Mouse (Mus musculus) stomach, embryonic 14.5 days (tissue): ENCODE measurements around the gene Ankrd45. TPM values are rescaled to one million over a fixed set of nuclear protein-coding genes. Genes with fewer than 3 reads are reported as not detected.

Source experiments
- ATAC-seq: fragments of 200-750 bp; cut with Nextera tagmentation; 2 replicates; pipeline ENCODE4 v1.8.0; 2017; ENCODE audit warnings: low read depth, moderate TSS enrichment; ENCODE audit not compliant: insufficient number of reproducible peaks, insufficient read depth, low FRiP score
- H3K27ac ChIP-seq: fragments of 300-500 bp; sonication (generic); 2 replicates; pipeline ENCODE4 v1.5.1; 2014; ENCODE audit warnings: mild to moderate bottlenecking, low read length, moderate library complexity, mixed read lengths
- H3K27me3 ChIP-seq: fragments of 300-500 bp; sonication (generic); 2 replicates; pipeline ENCODE4 v1.6.1; 2014; ENCODE audit warnings: low read length, control low read depth, mixed read lengths; ENCODE audit not compliant: control insufficient read depth, insufficient read depth
- H3K36me3 ChIP-seq: fragments of 300-500 bp; sonication (generic); 2 replicates; pipeline ENCODE4 v1.6.1; 2014; ENCODE audit warnings: mild to moderate bottlenecking, control low read depth, low read length, moderate library complexity, mixed read lengths; ENCODE audit not compliant: control insufficient read depth, insufficient read depth
- H3K4me1 ChIP-seq: fragments of 300-500 bp; sonication (generic); 2 replicates; pipeline ENCODE4 v1.6.1; 2014; ENCODE audit warnings: low read length, control low read depth, mixed read lengths; ENCODE audit not compliant: control insufficient read depth, insufficient read depth
- H3K4me2 ChIP-seq: fragments of 300-500 bp; sonication (generic); replicated peaks from 2 replicates; pipeline ENCODE4 v1.6.1; 2014; ENCODE audit warnings: low read depth, low read length, control low read depth
- H3K4me3 ChIP-seq: fragments of 300-500 bp; sonication (generic); 2 replicates; pipeline ENCODE4 v1.5.1; 2014; ENCODE audit warnings: low read depth, low read length, control low read depth
- H3K9ac ChIP-seq: fragments of 300-500 bp; sonication (generic); replicated peaks from 2 replicates; pipeline ENCODE4 v1.6.1; 2014; ENCODE audit warnings: low read depth, mild to moderate bottlenecking, control low read depth, low read length, moderate library complexity, mixed read lengths
- H3K9me3 ChIP-seq: fragments of 300-500 bp; sonication (generic); 2 replicates; pipeline ENCODE4 v1.6.1; 2016; ENCODE audit warnings: low read depth, low read length, control low read depth; ENCODE audit not compliant: control insufficient read depth
- WGBS: fragments of 180-500 bp; shearing (Covaris S2); extraction: QIAGEN DNeasy Blood & Tissue Kit; methylation state at CpG from one replicate; pipeline ENCODE4 v1.1.7; 2014; 5-methylcytosine and 5-hydroxymethylcytosine counted together
- polyA plus RNA-seq: library from polyadenylated mRNA; unstranded; fragments of >200 nt; fragmentation: Nextera tagmentation; extraction: Ambion mirVana; gene quantifications from 2 replicates; pipeline ENCODE4 v1.2.1, GENCODE M21; 2014

Gene Ankrd45
- 1.6 and 1.9 TPM in 2 replicates for polyA plus RNA-seq

GRCm38 (mm10) chr1:161142531-161143159 is at the start of gene Ankrd45:
TSS of gene Ankrd45 (plus strand) at chr1:161142691.
- 3% methylated on average over 33 of the region's 33 CpGs for WGBS
- H3K9ac ChIP-seq, result 0 out of 2 replicates have a peak within 1 kb of the TSS, but pooled peaks have one; percentile 28

GRCm38 (mm10) chr1:161099721-161100405 is 42.6 kb upstream of the Ankrd45 start:
- Histone ChIP-seq H3K9me3 (no peaks in the 10 kb centered on the region), H3K4me2 (no peak overlapping the region), H3K27ac (no peak overlapping the region), H3K27me3 (no peaks in the 10 kb centered on the region), H3K4me1 (no peaks in the 10 kb centered on the region), H3K4me3 (no peak overlapping the region), H3K9ac (no peak overlapping the region), H3K36me3 (peaks cover 23% of the 10 kb centered on the region)
- no peak for ATAC-seq
- 90% methylated on average over 4 of the region's 4 CpGs for WGBS

More at GRCm38 (mm10) chr1:161142531-161143159, at the start of gene Ankrd45:
- Histone ChIP-seq H3K4me2 (peak within 1 kb of the TSS; percentile 83), H3K27me3 (no peaks in the 10 kb centered on the region), H3K27ac (no peak within 1 kb of the TSS), H3K4me1 (peaks cover 3% of the 10 kb centered on the region; the same call in 1 of the 2 replicates), H3K36me3 (no peaks in the 10 kb centered on the region), H3K4me3 (peak within 1 kb of the TSS; percentile 38), H3K9me3 (no peaks in the 10 kb centered on the region)
- ATAC-seq, result peak; percentile 91

GRCm38 (mm10) chr1:161103842-161104241 is 38.6 kb upstream of the Ankrd45 start:
- Histone ChIP-seq H3K4me1 (no peaks in the 10 kb centered on the region), H3K4me2 (no peak overlapping the region), H3K9me3 (no peaks in the 10 kb centered on the region), H3K4me3 (no peak overlapping the region), H3K36me3 (peaks cover 24% of the 10 kb centered on the region), H3K9ac (no peak overlapping the region), H3K27me3 (no peaks in the 10 kb centered on the region), H3K27ac (no peak overlapping the region)
- no peak for ATAC-seq
- 67% methylated on average over 1 of the region's 1 CpGs for WGBS

- no peak overlapping the region for H3K27ac ChIP-seq
- no peak for ATAC-seq
- 85% methylated on average over 8 of the region's 8 CpGs for WGBS
Measured at GRCm38 (mm10) chr1:161109216-161109615, 33.3 kb upstream of the Ankrd45 start.

GRCm38 (mm10) chr1:161114591-161114990 is 27.9 kb upstream of the Ankrd45 start:
- Histone ChIP-seq H3K9ac (no peak overlapping the region), H3K4me2 (no peak overlapping the region), H3K4me3 (no peak overlapping the region), H3K27me3 (no peaks in the 10 kb centered on the region), H3K9me3 (no peaks in the 10 kb centered on the region), H3K4me1 (no peaks in the 10 kb centered on the region), H3K36me3 (no peaks in the 10 kb centered on the region), H3K27ac (peak overlapping the region; percentile 67)
- no peak for ATAC-seq

More at GRCm38 (mm10) chr1:161109216-161109615, 33.3 kb upstream of the Ankrd45 start:
- no peak overlapping the region for H3K4me3 ChIP-seq
- peaks cover 20% of the 10 kb centered on the region for H3K36me3 ChIP-seq
- no peaks in the 10 kb centered on the region for H3K27me3 ChIP-seq
- H3K9ac ChIP-seq, result no peak overlapping the region
- no peaks in the 10 kb centered on the region for H3K9me3 ChIP-seq
- H3K4me1 ChIP-seq, result no peaks in the 10 kb centered on the region
- H3K4me2 ChIP-seq, result no peak overlapping the region

- WGBS, result 85% methylated on average over 10 of the region's 10 CpGs
- no peak overlapping the region for H3K27ac ChIP-seq
- H3K27me3 ChIP-seq, result no peaks in the 10 kb centered on the region
- H3K36me3 ChIP-seq, result no peaks in the 10 kb centered on the region; the same call in 1 of the 2 replicates
- no peak overlapping the region for H3K9ac ChIP-seq
- no peaks in the 10 kb centered on the region for H3K4me1 ChIP-seq
- no peak overlapping the region for H3K4me3 ChIP-seq
- H3K4me2 ChIP-seq, result no peak overlapping the region
- no peaks in the 10 kb centered on the region for H3K9me3 ChIP-seq
- ATAC-seq, result no peak
Measured at GRCm38 (mm10) chr1:161122661-161123418, 19.7 kb upstream of the Ankrd45 start.

GRCm38 (mm10) chr1:161126461-161126860 is 16.0 kb upstream of the Ankrd45 start:
- H3K9ac ChIP-seq, result no peak overlapping the region
- WGBS, result 69% methylated on average over 1 of the region's 1 CpGs
- no peak overlapping the region for H3K27ac ChIP-seq
- H3K4me3 ChIP-seq, result no peak overlapping the region
- no peak for ATAC-seq
- no peaks in the 10 kb centered on the region; the same call in 1 of the 2 replicates for H3K36me3 ChIP-seq
- no peaks in the 10 kb centered on the region for H3K27me3 ChIP-seq
- 0 out of 2 replicates have a peak, but pooled peaks cover 6% of the 10 kb centered on the region for H3K4me1 ChIP-seq
- H3K4me2 ChIP-seq, result no peak overlapping the region
- H3K9me3 ChIP-seq, result no peaks in the 10 kb centered on the region
